Mouse (Mus musculus): ENCODE measurements around the gene Oaz2. TPM values are rescaled to one million over a fixed set of nuclear protein-coding genes. Genes with fewer than 3 reads are reported as not detected.

The Oaz2 gene
- total and polyA plus RNA-seq, 2 experiments: 14.7 to 27.5 TPM

DNA sequence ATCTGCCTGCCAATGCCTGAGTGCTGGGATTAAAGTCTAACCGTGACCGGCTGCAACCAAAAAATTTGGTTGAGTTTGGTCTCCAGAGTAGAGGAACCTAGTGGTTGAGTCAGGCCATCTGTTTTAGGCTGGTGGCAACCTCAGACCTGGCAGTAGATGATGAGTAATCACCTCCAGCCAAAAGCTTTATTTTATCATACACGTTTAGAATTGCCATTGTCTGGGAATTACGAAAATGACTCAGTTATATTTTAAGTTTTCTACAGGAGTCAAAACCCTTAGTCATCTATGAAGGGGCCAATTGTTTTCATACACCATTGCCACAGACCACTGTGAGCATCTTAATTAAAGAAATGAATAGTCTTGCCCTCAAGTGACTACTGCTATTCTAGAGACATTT, 30.9 kb upstream of the Oaz2 start:
- TF ChIP-seq CTCF (IDR thresholded peaks at IDR 0.05; ENCODE audit: low read depth, low read length) (no peak), POLR2A (IDR thresholded peaks at IDR 0.05; ENCODE audit: extremely low read depth, insufficient read depth, low read length) (no peak)
- WGBS: 54% methylated on average over 4 of the region's 4 CpGs
- Histone ChIP-seq H3K27me3 (ENCODE audit: control insufficient read depth, insufficient read depth, low read length) (no peaks in the 10 kb centered on the region), H3K4me3 (ENCODE audit: insufficient read depth, low read depth, low read length) (no peak overlapping the region), H3K4me1 (ENCODE audit: control insufficient read depth, insufficient read depth, low read length) (peaks cover 5% of the 10 kb centered on the region; the same call in 1 of the 2 replicates), H3K27ac (replicated peaks; ENCODE audit: insufficient read depth, low read depth, low read length) (no peak overlapping the region), H3K9ac (ENCODE audit: low read depth, low read length) (no peak overlapping the region), H3K79me2 (ENCODE audit: control insufficient read depth, insufficient read depth, low read length) (peaks cover 42% of the 10 kb centered on the region; the same call in 1 of the 2 replicates), H3K36me3 (ENCODE audit: control insufficient read depth, insufficient read depth, low read length) (no peaks in the 10 kb centered on the region)
- DNase-seq (ENCODE audit: extremely low read depth, low read depth, low spot score): no peak

DNA sequence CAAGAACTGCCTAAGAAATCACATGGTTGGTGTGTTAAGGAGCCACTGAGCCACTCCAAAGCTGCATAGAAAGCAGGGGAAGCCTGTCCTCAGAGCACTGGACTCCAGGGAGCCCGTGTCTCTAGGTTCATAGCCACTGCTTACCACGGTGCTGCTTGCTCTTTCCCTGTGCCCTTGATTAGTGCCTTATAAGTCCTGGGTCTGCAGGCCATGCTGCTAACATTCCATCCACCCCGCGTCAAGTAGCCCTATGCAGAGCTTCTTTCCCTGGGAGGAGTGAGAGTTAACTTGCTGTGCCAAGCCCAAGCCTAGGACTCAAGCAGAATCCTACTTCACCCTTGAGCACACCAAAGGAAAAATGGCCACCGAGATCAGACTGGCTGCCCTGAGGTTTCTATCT, 28.7 kb upstream of the Oaz2 start:
- no peaks in the 10 kb centered on the region for H3K36me3 ChIP-seq (ENCODE audit: control insufficient read depth, insufficient read depth, low read length)
- H3K79me2 ChIP-seq (ENCODE audit: control insufficient read depth, insufficient read depth, low read length): peaks cover 40% of the 10 kb centered on the region; the same call in 1 of the 2 replicates
- H3K27ac ChIP-seq (replicated peaks; ENCODE audit: insufficient read depth, low read depth, low read length): no peak overlapping the region
- 86% methylated on average over 5 of the region's 5 CpGs for WGBS
- DNase-seq (ENCODE audit: extremely low read depth, low read depth, low spot score): no peak
- H3K27me3 ChIP-seq (ENCODE audit: control insufficient read depth, insufficient read depth, low read length): no peaks in the 10 kb centered on the region
- no peak overlapping the region for H3K9ac ChIP-seq (ENCODE audit: low read depth, low read length)
- H3K4me1 ChIP-seq (ENCODE audit: control insufficient read depth, insufficient read depth, low read length): peaks cover 2% of the 10 kb centered on the region; the same call in 1 of the 2 replicates
- no peak overlapping the region for H3K4me3 ChIP-seq (ENCODE audit: insufficient read depth, low read depth, low read length)
- TF ChIP-seq POLR2A (IDR thresholded peaks at IDR 0.05; ENCODE audit: extremely low read depth, insufficient read depth, low read length): no peak
- no peak for TF ChIP-seq CTCF (IDR thresholded peaks at IDR 0.05; ENCODE audit: low read depth, low read length)

DNA sequence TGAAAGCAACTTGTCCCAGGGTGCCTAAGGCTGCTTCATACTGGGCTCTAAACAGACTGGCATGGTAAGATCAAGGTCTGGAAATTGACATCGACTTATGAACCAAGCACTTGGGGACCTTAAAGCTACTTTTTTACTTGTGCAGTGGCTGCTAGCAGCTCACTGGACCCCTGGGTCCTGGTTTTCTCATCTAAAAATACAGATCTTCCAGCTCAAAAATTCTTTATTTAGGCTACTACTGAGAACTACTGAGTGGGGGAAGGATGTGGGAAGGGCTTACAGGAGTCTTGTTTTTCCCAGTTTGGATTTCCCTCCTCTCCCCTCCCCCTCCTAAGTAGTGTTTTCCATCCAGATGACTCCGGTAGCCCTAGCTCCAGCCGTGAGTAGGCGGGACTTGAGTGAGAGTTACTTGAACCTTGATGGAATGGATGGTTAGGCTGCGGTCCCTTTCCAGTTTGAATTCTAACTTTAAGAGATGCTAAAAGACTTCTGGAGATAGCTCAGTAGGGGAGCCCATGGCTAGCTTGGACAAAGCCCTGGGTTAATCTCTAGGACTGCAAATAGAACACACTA, 26.9 kb upstream of the Oaz2 start:
- WGBS: 47% methylated on average over 5 of the region's 5 CpGs
- H3K36me3 ChIP-seq (ENCODE audit: control insufficient read depth, insufficient read depth, low read length): no peaks in the 10 kb centered on the region
- no peaks in the 10 kb centered on the region for H3K27me3 ChIP-seq (ENCODE audit: control insufficient read depth, insufficient read depth, low read length)
- peaks cover 46% of the 10 kb centered on the region; the same call in 1 of the 2 replicates for H3K79me2 ChIP-seq (ENCODE audit: control insufficient read depth, insufficient read depth, low read length)
- DNase-seq (ENCODE audit: extremely low read depth, low read depth, low spot score): no peak
- no peak overlapping the region for H3K9ac ChIP-seq (ENCODE audit: low read depth, low read length)
- peaks cover 2% of the 10 kb centered on the region; the same call in 1 of the 2 replicates for H3K4me1 ChIP-seq (ENCODE audit: control insufficient read depth, insufficient read depth, low read length)
- H3K27ac ChIP-seq (replicated peaks; ENCODE audit: insufficient read depth, low read depth, low read length): no peak overlapping the region
- TF ChIP-seq CTCF (IDR thresholded peaks at IDR 0.05; ENCODE audit: low read depth, low read length) (no peak), POLR2A (IDR thresholded peaks at IDR 0.05; ENCODE audit: extremely low read depth, insufficient read depth, low read length) (no peak)
- no peak overlapping the region for H3K4me3 ChIP-seq (ENCODE audit: insufficient read depth, low read depth, low read length)

DNA sequence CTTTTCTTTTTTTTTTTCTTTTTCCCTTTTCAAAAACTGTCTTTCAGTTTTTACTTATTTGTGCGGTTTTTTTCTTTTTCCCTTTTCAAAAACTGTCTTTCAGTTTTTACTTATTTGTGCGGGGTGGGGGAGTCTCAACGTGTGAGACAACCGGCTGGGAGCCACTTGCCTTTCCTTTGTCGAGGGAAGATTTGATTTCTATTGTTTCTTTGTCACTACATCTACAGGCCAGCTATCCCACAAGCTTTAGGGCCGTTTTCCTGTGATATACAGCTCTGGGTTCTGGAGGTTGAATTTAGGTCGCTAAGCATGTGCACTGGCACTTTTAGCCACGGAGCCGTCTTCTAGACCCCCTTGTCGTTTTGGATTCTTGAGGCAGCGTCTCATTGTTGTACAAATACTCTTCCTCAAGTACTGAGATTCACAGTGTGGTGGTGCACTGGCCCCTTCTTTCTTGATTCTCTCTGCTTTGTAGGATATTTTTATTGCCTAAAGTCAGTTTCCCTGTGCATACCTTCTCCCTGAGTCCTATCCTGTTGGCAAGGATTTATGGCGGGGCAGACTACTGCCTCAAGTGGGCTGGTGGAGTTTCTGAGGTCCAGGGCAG, 26.3 kb upstream of the Oaz2 start:
- Histone ChIP-seq H3K27me3 (ENCODE audit: control insufficient read depth, insufficient read depth, low read length) (no peaks in the 10 kb centered on the region), H3K79me2 (ENCODE audit: control insufficient read depth, insufficient read depth, low read length) (peaks cover 44% of the 10 kb centered on the region; the same call in 1 of the 2 replicates), H3K4me3 (ENCODE audit: insufficient read depth, low read depth, low read length) (no peak overlapping the region), H3K9ac (ENCODE audit: low read depth, low read length) (no peak overlapping the region), H3K27ac (replicated peaks; ENCODE audit: insufficient read depth, low read depth, low read length) (no peak overlapping the region), H3K36me3 (ENCODE audit: control insufficient read depth, insufficient read depth, low read length) (no peaks in the 10 kb centered on the region), H3K4me1 (ENCODE audit: control insufficient read depth, insufficient read depth, low read length) (peaks cover 2% of the 10 kb centered on the region; the same call in 1 of the 2 replicates)
- no peak for DNase-seq (ENCODE audit: extremely low read depth, low read depth, low spot score)
- 66% methylated on average over 12 of the region's 12 CpGs for WGBS
- TF ChIP-seq POLR2A (IDR thresholded peaks at IDR 0.05; ENCODE audit: extremely low read depth, insufficient read depth, low read length) (no peak), CTCF (IDR thresholded peaks at IDR 0.05; ENCODE audit: low read depth, low read length) (no peak)

DNA sequence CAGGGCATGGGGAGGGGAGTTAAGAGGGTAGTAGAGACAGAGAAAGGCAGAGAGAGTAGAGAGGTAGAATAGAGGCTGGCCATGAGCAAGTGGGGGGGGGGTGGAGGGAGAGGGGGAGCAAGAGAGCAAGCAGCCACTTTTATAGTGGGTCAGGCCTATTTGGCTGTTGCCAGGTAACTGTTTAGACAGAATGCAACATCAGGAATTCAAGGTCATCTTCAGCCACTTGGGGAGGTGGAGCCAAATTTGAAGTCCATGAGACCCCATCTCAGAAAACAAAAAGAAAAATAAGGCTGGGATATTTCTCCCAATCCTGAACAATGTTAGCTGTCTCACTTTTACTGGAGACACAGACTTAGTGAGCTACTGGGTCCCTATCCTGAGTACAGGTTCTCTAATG, 25.3 kb upstream of the Oaz2 start:
- Histone ChIP-seq H3K27ac (replicated peaks; ENCODE audit: insufficient read depth, low read depth, low read length) (no peak overlapping the region), H3K4me3 (ENCODE audit: insufficient read depth, low read depth, low read length) (no peak overlapping the region), H3K79me2 (ENCODE audit: control insufficient read depth, insufficient read depth, low read length) (peaks cover 40% of the 10 kb centered on the region; the same call in 1 of the 2 replicates), H3K27me3 (ENCODE audit: control insufficient read depth, insufficient read depth, low read length) (no peaks in the 10 kb centered on the region), H3K4me1 (ENCODE audit: control insufficient read depth, insufficient read depth, low read length) (peaks cover 2% of the 10 kb centered on the region; the same call in 1 of the 2 replicates), H3K9ac (ENCODE audit: low read depth, low read length) (no peak overlapping the region), H3K36me3 (ENCODE audit: control insufficient read depth, insufficient read depth, low read length) (no peaks in the 10 kb centered on the region)
- TF ChIP-seq CTCF (IDR thresholded peaks at IDR 0.05; ENCODE audit: low read depth, low read length) (no peak), POLR2A (IDR thresholded peaks at IDR 0.05; ENCODE audit: extremely low read depth, insufficient read depth, low read length) (no peak)
- DNase-seq (ENCODE audit: extremely low read depth, low read depth, low spot score): no peak

DNA sequence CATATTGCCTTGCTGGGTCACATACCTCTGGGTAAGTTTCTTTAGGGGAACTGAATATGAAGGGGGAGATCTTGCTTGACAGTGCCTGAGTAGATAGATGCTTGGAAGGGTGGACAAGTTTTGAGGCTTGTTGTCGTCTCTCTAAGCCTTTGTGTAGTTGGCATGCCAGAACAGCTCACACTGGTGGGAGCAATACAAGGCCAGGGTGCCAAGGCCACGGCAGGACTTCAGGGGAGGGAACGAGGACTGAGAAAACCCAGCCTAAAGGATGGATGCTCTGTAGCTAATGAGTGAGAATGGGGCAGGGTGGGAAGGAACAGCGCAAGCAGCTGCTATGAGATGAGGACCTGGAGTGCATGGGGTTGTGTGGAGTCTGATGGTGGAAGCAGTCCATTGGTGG, 22.8 kb upstream of the Oaz2 start:
- no peak overlapping the region for H3K9ac ChIP-seq (ENCODE audit: low read depth, low read length)
- WGBS: 89% methylated on average over 4 of the region's 4 CpGs
- no peak overlapping the region for H3K27ac ChIP-seq (replicated peaks; ENCODE audit: insufficient read depth, low read depth, low read length)
- H3K4me3 ChIP-seq (ENCODE audit: insufficient read depth, low read depth, low read length): no peak overlapping the region
- no peak for DNase-seq (ENCODE audit: extremely low read depth, low read depth, low spot score)
- TF ChIP-seq CTCF (IDR thresholded peaks at IDR 0.05; ENCODE audit: low read depth, low read length) (no peak), POLR2A (IDR thresholded peaks at IDR 0.05; ENCODE audit: extremely low read depth, insufficient read depth, low read length) (no peak)
- peaks cover 2% of the 10 kb centered on the region; the same call in 1 of the 2 replicates for H3K4me1 ChIP-seq (ENCODE audit: control insufficient read depth, insufficient read depth, low read length)
- H3K36me3 ChIP-seq (ENCODE audit: control insufficient read depth, insufficient read depth, low read length): no peaks in the 10 kb centered on the region
- H3K27me3 ChIP-seq (ENCODE audit: control insufficient read depth, insufficient read depth, low read length): no peaks in the 10 kb centered on the region
- H3K79me2 ChIP-seq (ENCODE audit: control insufficient read depth, insufficient read depth, low read length): peaks cover 29% of the 10 kb centered on the region; the same call in 1 of the 2 replicates
